Mouse (Mus musculus): ENCODE measurements around the gene Acin1. TPM values are rescaled to one million over a fixed set of nuclear protein-coding genes. Genes with fewer than 3 reads are reported as not detected.

The Acin1 gene
- polyA plus RNA-seq, 1 experiment from 2014 or later: 158 TPM

- 80% methylated on average over 7 of the region's 7 CpGs for WGBS
These were observed 89.6 kb downstream of the Acin1 start for GRCm38 (mm10) chr14:54597084-54597483.

GRCm38 (mm10) chr14:54594631-54595414 is 91.9 kb downstream of the Acin1 start:
- H3K36me3 ChIP-seq: peaks cover 23% of the 10 kb centered on the region
- no peak overlapping the region for H3K9ac ChIP-seq
- ATAC-seq (ENCODE audit: low FRiP score): no peak
- peaks cover 6% of the 10 kb centered on the region; the same call in 1 of the 2 replicates for H3K4me1 ChIP-seq
- no peaks in the 10 kb centered on the region for H3K27me3 ChIP-seq
- H3K9me3 ChIP-seq (replicated peaks): no peaks in the 10 kb centered on the region
- no peak overlapping the region for H3K4me3 ChIP-seq
- 67% methylated on average over 28 of the region's 28 CpGs for WGBS
- H3K27ac ChIP-seq: no peak overlapping the region
- H3K4me2 ChIP-seq (replicated peaks): no peak overlapping the region

More at GRCm38 (mm10) chr14:54597084-54597483, 89.6 kb downstream of the Acin1 start:
- no peak overlapping the region for H3K4me2 ChIP-seq (replicated peaks)
- H3K27me3 ChIP-seq: no peaks in the 10 kb centered on the region
- H3K27ac ChIP-seq: no peak overlapping the region
- H3K4me1 ChIP-seq: peaks cover 6% of the 10 kb centered on the region; the same call in 1 of the 2 replicates
- H3K4me3 ChIP-seq: no peak overlapping the region
- H3K36me3 ChIP-seq: peaks cover 20% of the 10 kb centered on the region
- no peaks in the 10 kb centered on the region for H3K9me3 ChIP-seq (replicated peaks)
- ATAC-seq (ENCODE audit: low FRiP score): no peak
- no peak overlapping the region for H3K9ac ChIP-seq

- Histone ChIP-seq H3K9ac (no peak overlapping the region), H3K9me3 (replicated peaks) (no peaks in the 10 kb centered on the region), H3K27me3 (no peaks in the 10 kb centered on the region), H3K4me1 (peaks cover 6% of the 10 kb centered on the region; the same call in 1 of the 2 replicates), H3K36me3 (peaks cover 23% of the 10 kb centered on the region), H3K27ac (no peak overlapping the region), H3K4me3 (no peak overlapping the region), H3K4me2 (replicated peaks) (no peak overlapping the region)
- 93% methylated on average over 3 of the region's 3 CpGs for WGBS
- ATAC-seq (ENCODE audit: low FRiP score): no peak
These were observed 92.7 kb downstream of the Acin1 start for GRCm38 (mm10) chr14:54594055-54594454.

- peak overlapping the region; percentile 55; the same call in 1 of the 2 replicates for H3K27ac ChIP-seq
- WGBS: 67% methylated on average over 10 of the region's 10 CpGs
- no peak overlapping the region for H3K4me2 ChIP-seq (replicated peaks)
- no peaks in the 10 kb centered on the region for H3K9me3 ChIP-seq (replicated peaks)
- no peaks in the 10 kb centered on the region for H3K27me3 ChIP-seq
- no peak overlapping the region for H3K4me3 ChIP-seq
- peaks cover 16% of the 10 kb centered on the region for H3K36me3 ChIP-seq
- peaks cover 6% of the 10 kb centered on the region; the same call in 1 of the 2 replicates for H3K4me1 ChIP-seq
- no peak for ATAC-seq (ENCODE audit: low FRiP score)
- peak overlapping the region; percentile 10; the same call in 1 of the 2 replicates for H3K9ac ChIP-seq
These were observed 94.3 kb downstream of the Acin1 start for GRCm38 (mm10) chr14:54592319-54592934.

MicroRNAs within 50 kb of the gene (microRNA counts, 519-probe panel; counts per million panel counts)
- 470 counts per million, percentile 58 among the panel's probes with 10 or more counts for microRNA mmu-miR-686

Small RNAs within 50 kb of the gene (microRNA-seq; reads per million reads assigned to microRNA genes)
- gene Mir686: not detected
- gene Mir6948: 1.1 reads per million

Other genes with a start within 250 kb of the Acin1 start
- gene Lrp10, start 222.8 kb downstream of the Acin1 start, polyA plus RNA-seq (2016; fragmentation: Nextera tagmentation; extraction: Ambion mirVana): 34.7 and 36.0 TPM in 2 replicates
- 39.3 and 46.1 TPM in 2 replicates for gene Rem2, start 210.8 kb downstream of the Acin1 start, polyA plus RNA-seq (2016; fragmentation: Nextera tagmentation; extraction: Ambion mirVana)
- gene Prmt5, start 169.4 kb downstream of the Acin1 start, polyA plus RNA-seq (2016; fragmentation: Nextera tagmentation; extraction: Ambion mirVana): 98.8 and 99.3 TPM in 2 replicates
- 32.4 and 37.2 TPM in 2 replicates for gene Haus4, start 132.3 kb downstream of the Acin1 start, polyA plus RNA-seq (2016; fragmentation: Nextera tagmentation; extraction: Ambion mirVana)
- gene Ajuba, start 109.4 kb downstream of the Acin1 start, polyA plus RNA-seq (2016; fragmentation: Nextera tagmentation; extraction: Ambion mirVana): 37.9 and 40.9 TPM in 2 replicates
- 8.2 and 9.1 TPM in 2 replicates for gene 4931414P19Rik, start 80.9 kb downstream of the Acin1 start, polyA plus RNA-seq (2016; fragmentation: Nextera tagmentation; extraction: Ambion mirVana)
- 354 and 376 TPM in 2 replicates for gene Psmb5, start 68.9 kb downstream of the Acin1 start, polyA plus RNA-seq (2016; fragmentation: Nextera tagmentation; extraction: Ambion mirVana)
- not detected in 2 replicates for gene Psmb11, start 65.5 kb downstream of the Acin1 start, polyA plus RNA-seq (2016; fragmentation: Nextera tagmentation; extraction: Ambion mirVana)
- gene Gm17606, start 46.0 kb downstream of the Acin1 start, polyA plus RNA-seq (2016; fragmentation: Nextera tagmentation; extraction: Ambion mirVana): not detected in 2 replicates
- gene Cdh24, start 45.6 kb downstream of the Acin1 start, polyA plus RNA-seq (2016; fragmentation: Nextera tagmentation; extraction: Ambion mirVana): 10.3 and 10.9 TPM in 2 replicates
- gene 1700123O20Rik, start 715 bp downstream of the Acin1 start, polyA plus RNA-seq (2016; fragmentation: Nextera tagmentation; extraction: Ambion mirVana): 83.3 and 86.4 TPM in 2 replicates
- gene Gm29776, start 11.9 kb upstream of the Acin1 start, polyA plus RNA-seq (2016; fragmentation: Nextera tagmentation; extraction: Ambion mirVana): 0.16 and 0.21 TPM in 2 replicates
- 0.31 TPM in 1 of 2 replicates, not detected in the other for gene Cebpe, start 25.2 kb upstream of the Acin1 start, polyA plus RNA-seq (2016; fragmentation: Nextera tagmentation; extraction: Ambion mirVana)
- 3.9 and 5.7 TPM in 2 replicates for gene Slc7a8, start 95.0 kb upstream of the Acin1 start, polyA plus RNA-seq (2016; fragmentation: Nextera tagmentation; extraction: Ambion mirVana)
- gene Rnf212b, start 127.2 kb upstream of the Acin1 start, polyA plus RNA-seq (2016; fragmentation: Nextera tagmentation; extraction: Ambion mirVana): not detected in 2 replicates
- 11.0 and 14.0 TPM in 2 replicates for gene Homez, start 184.0 kb upstream of the Acin1 start, polyA plus RNA-seq (2016; fragmentation: Nextera tagmentation; extraction: Ambion mirVana)
- gene Ppp1r3e, start 190.6 kb upstream of the Acin1 start, polyA plus RNA-seq (2016; fragmentation: Nextera tagmentation; extraction: Ambion mirVana): 0.48 and 1.5 TPM in 2 replicates
- 3.6 and 3.7 TPM in 2 replicates for gene Bcl2l2, start 196.4 kb upstream of the Acin1 start, polyA plus RNA-seq (2016; fragmentation: Nextera tagmentation; extraction: Ambion mirVana)
- 0.32 TPM in 1 of 2 replicates, not detected in the other for gene Gm20521, start 196.5 kb upstream of the Acin1 start, polyA plus RNA-seq (2016; fragmentation: Nextera tagmentation; extraction: Ambion mirVana)
- 200 and 201 TPM in 2 replicates for gene Pabpn1, start 205.6 kb upstream of the Acin1 start, polyA plus RNA-seq (2016; fragmentation: Nextera tagmentation; extraction: Ambion mirVana)
- 135 and 137 TPM in 2 replicates for gene Slc22a17, start 226.2 kb upstream of the Acin1 start, polyA plus RNA-seq (2016; fragmentation: Nextera tagmentation; extraction: Ambion mirVana)
- 28.4 and 32.9 TPM in 2 replicates for gene Efs, start 239.2 kb upstream of the Acin1 start, polyA plus RNA-seq (2016; fragmentation: Nextera tagmentation; extraction: Ambion mirVana)
- not detected in 2 replicates for gene Il25, start 245.8 kb upstream of the Acin1 start, polyA plus RNA-seq (2016; fragmentation: Nextera tagmentation; extraction: Ambion mirVana)
- 5.2 and 6.3 TPM in 2 replicates for gene Cmtm5, start 249.3 kb upstream of the Acin1 start, polyA plus RNA-seq (2016; fragmentation: Nextera tagmentation; extraction: Ambion mirVana)